Mouse (Mus musculus) stomach, postnatal 0 days (tissue): ENCODE measurements at regions not wholly inside any gene's neighbourhood (a gene's known extent, or its start where the extent isn't known, plus 50 kb on each side); places are given as distances from the start of the nearest gene placed in this dataset.

Experiments used
- CTCF ChIP-seq: IDR thresholded peaks from 2 replicates; pipeline ENCODE4 v1.5.1; 2016; ENCODE audit warnings: antibody characterized with exemption, low read depth, mild to moderate bottlenecking, moderate library complexity
- EP300 ChIP-seq: optimal IDR thresholded peaks from 2 replicates; pipeline ENCODE3; 2016; ENCODE audit warnings: antibody characterized with exemption

DNA sequence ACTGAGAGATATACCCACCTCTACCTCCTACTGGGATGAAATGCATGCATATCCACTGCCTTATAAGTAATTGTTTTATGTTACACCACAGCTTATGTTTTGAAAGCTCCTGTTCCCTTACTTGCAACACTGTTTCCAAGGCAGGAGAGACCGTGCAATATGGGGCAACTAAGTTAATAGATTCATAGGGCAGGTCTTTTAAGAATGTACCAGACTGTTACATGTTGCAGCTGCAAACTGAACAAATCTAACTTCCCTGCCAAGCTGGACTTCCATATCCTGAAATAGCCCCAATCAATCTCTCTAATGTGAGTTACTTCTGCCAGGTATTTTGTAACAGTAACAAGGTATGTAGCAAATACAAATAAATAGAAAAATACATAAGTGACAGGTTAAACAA lies 1478.0 kb upstream of the 1700008P02Rik start:
- TF ChIP-seq CTCF (no peak), EP300 (no peak)
